Mouse (Mus musculus) thymus, postnatal 4 days (tissue): Measurements from ENCODE around the gene Hist1h2bq.
A peak's percentile ranks its signal among the peaks of the same experiment; 100 is the strongest.
"Not testable (repeated sequence)": the region's sequence is repeated elsewhere in the genome, so short reads cannot be mapped to it uniquely, and the experiment has no call there.

Experiments
- DNase-seq: peaks from one replicate; pipeline ENCODE4 v3.0.0; 2021

Gene Hist1h2bq

DNA sequence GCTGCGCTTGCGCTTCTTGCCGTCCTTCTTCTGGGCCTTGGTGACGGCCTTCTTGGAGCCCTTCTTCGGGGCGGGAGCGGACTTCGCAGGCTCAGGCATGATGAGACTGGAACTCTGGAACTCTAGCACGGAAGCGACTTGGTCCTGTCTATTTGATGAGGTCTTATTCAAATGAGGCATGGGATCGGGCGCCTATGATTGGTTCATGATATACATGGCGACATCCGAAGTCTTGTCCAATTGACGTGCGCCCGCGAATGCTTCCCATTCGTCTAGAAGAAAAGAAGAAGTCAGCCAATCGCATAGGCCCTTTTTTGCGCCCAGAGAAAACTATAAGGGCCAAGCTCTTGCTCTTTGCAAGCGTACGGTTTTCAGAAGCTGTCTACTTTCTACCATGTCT, at the start of gene Hist1h2bq, which contains the start of gene Hist1h2ao:
Gene Hist1h2bq, minus strand, starts transcription at position 125 of the 400 bp plus-strand sequence.
Gene Hist1h2ao, plus strand, starts transcription at position 393 of the 400 bp plus-strand sequence.
- not testable (repeated sequence) for DNase-seq

DNA sequence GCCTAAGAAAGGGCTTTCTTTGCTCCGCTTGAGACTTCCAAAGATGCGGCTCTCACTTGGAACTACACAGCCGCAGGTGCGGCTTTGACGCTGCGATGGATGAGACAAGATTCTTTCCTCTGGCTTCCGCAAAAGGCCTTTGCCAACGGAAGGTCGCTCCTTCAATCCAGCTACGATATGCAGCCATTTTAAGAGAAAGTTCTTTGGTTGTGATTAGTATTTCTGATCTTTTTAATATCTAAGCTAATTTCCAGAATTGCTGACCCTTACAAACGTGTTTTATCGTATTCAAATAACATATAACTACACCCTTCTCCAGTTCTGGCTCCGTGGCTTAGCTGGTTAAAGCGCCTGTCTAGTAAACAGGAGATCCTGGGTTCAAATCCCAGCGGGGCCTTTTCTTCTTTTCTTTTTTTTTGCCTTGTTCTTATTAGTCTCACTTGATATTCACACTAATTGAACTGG, 45.7 kb upstream of the Hist1h2bq start:
- DNase-seq, result peak; percentile 31

- DNase-seq, result peak; percentile 71
Observed at GRCm38 (mm10) chr13:21855146-21855545, 45.1 kb upstream of the Hist1h2bq start.

- no peak for DNase-seq
Observed at GRCm38 (mm10) chr13:21852215-21852945, 42.4 kb upstream of the Hist1h2bq start.

- not testable (repeated sequence) for DNase-seq
Observed at GRCm38 (mm10) chr13:21850696-21851095, 40.7 kb upstream of the Hist1h2bq start.

GRCm38 (mm10) chr13:21847883-21848282, 37.9 kb upstream of the Hist1h2bq start:
- no peak for DNase-seq

- not testable (repeated sequence) for DNase-seq
Observed at GRCm38 (mm10) chr13:21846356-21846755, 36.4 kb upstream of the Hist1h2bq start.

GRCm38 (mm10) chr13:21840508-21840907, 30.5 kb upstream of the Hist1h2bq start:
- not testable (repeated sequence) for DNase-seq

DNA sequence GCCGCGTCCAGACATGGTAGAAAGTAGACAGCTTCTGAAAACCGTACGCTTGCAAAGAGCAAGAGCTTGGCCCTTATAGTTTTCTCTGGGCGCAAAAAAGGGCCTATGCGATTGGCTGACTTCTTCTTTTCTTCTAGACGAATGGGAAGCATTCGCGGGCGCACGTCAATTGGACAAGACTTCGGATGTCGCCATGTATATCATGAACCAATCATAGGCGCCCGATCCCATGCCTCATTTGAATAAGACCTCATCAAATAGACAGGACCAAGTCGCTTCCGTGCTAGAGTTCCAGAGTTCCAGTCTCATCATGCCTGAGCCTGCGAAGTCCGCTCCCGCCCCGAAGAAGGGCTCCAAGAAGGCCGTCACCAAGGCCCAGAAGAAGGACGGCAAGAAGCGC, 23.5 kb upstream of the Hist1h2bq start, which contains the start of the genes Hist1h2ap and Hist1h2br:
Gene Hist1h2ap, minus strand, starts transcription at position 47 of the 400 bp plus-strand sequence.
Gene Hist1h2br, plus strand, starts transcription at position 283 of the 400 bp plus-strand sequence.
- not testable (repeated sequence) for DNase-seq

DNA sequence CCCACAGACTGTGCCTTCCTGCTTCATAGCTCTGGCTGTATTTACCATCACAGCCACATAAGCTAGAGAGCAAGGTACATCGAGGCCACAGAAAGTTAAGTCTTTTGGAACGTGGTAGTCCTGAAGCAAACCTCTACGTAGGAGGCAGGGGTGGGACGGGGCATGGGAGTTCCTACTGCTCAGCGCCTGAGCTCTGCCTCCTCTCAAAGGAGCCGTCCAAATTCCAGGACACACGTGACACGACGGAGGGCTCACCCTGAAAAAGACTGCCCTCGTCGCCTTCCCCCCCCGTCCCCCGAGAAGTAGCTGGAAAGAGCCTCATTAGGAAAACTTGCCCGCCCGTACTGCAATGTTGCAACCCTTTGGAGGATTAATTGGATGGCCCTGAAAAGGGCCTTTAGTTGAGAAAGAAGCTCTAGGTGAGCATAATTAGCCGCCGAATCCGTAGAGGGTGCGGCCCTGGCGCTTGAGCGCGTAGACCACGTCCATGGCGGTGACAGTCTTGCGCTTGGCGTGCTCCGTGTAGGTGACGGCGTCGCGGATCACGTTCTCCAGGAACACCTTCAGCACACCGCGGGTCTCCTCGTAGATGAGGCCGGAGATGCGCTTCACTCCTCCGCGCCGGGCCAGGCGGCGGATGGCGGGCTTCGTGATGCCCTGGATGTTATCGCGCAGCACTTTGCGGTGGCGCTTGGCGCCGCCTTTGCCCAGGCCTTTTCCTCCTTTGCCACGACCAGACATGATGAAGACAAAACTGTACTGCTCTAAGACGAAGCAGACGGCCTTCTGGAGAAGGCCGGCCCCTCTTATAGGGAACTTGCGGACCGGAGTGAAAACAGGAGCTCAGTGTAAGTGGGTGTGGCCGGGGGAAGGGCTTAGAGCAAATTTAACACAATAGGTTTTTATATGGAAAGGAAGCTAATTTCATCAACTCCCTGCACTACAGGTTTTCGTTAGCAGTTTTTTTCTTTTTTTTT, 21.7 kb upstream of the Hist1h2bq start, which contains the start of gene Hist1h4n:
Gene Hist1h4n, minus strand, starts transcription at position 779 of the 977 bp plus-strand sequence.
- peak; percentile 43 for DNase-seq

DNA sequence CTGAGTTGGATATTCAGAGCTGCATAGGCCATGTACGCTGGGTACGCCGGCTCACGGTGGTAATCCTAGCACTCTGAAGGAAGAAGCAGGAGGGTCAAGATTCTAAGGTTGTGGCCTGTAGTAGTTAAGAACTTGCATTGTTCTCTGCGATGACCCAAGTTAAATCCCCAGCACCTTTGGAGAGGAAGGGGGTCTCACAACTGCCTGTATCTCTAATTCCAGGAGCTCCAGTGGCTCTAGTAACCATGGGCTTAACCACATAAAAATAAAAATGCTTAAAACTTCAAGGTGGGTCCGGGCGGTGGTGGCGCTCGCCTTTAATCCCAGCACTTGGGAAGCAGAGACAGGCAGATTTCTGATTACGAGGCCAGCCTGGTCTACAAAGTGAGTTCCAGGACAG, 20.3 kb upstream of the Hist1h2bq start:
- DNase-seq, result peak; percentile 17

DNA sequence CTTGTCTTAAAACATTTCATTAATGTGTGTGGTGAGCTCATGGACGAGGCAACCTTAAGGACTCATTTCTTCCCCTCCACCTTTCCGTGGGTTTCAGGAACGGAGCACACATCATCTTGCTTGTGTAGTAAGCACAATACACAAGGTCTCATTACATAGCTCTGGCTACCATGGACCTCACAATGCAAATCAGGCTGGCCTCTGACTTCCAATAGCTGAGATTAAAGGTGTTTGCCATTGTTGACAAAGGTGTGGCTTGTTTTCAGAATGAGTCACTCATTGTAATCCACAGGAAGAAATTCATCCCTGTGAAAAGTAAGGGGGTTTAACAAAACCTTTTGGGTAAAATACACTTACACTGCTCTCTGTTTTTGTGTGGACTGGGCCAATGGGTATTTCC, 18.5 kb upstream of the Hist1h2bq start:
- no peak for DNase-seq

GRCm38 (mm10) chr13:21820082-21820890, 10.3 kb upstream of the Hist1h2bq start:
- not testable (repeated sequence) for DNase-seq

GRCm38 (mm10) chr13:21812092-21812491, 2.1 kb upstream of the Hist1h2bq start:
- peak; percentile 23 for DNase-seq

GRCm38 (mm10) chr13:21811539-21811938, 1.5 kb upstream of the Hist1h2bq start, which contains the start of gene Hist1h4m:
Gene Hist1h4m, plus strand, starts transcription at chr13:21811746.
- DNase-seq, result peak; percentile 59

GRCm38 (mm10) chr13:21811074-21811473, 1.1 kb upstream of the Hist1h2bq start:
- DNase-seq, result not testable (repeated sequence)

- not testable (repeated sequence) for DNase-seq
Observed at GRCm38 (mm10) chr13:21803058-21803457, 6.9 kb downstream of the Hist1h2bq start.

- DNase-seq, result not testable (repeated sequence)
Observed at GRCm38 (mm10) chr13:21797163-21797562, 12.8 kb downstream of the Hist1h2bq start.

DNA sequence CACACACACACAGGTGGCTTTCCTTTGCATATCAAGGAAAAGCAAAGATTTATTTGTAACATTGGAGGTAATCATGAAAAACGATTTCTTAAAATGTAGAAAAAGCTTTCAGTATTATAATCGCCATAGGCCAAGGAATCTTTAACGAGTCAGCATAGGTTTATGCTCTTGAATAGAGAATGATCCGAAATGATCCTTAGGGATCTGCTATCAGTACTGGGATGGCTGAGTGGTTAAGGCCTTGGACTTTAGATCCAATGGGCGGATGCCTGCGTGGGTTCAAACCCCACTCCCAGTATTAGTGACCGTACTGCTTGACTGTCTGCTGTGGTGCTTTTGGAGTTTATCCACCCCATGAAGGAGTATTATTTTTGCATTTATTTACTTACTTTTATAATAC, 14.4 kb downstream of the Hist1h2bq start:
- DNase-seq, result no peak

DNA sequence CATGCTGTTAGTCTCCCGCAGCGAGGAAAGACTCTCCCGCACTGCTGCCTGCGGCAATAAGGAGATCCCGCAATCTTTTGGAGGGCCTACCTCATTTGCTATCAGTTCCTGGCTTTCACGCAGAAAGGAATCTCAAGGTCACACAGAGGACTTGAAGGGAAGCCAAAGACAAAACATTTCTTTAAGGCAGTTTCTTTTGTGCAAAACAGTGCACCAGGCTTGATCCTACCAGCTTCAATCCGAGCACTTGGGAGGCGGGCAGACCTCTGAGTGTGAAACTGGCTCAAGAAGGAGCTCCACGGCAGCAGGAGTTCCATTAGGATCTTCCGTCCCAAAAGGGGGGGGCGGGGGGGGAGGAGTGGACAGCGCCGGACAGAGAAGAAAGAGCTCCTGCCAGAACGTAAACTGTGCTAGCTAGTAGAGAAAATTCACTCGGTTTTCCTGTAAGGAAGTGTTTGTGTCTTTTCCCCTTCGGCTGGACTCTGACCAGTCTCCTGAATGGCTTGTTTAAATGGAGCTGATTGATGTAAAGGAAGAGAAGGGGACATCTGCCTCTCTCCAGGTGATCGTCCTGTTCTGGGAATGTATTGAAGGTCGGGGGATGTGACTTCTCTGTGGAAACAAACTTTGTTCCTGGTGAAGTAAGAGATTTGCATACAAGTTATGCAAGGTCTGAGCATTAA, 19.3 kb downstream of the Hist1h2bq start:
- peak; percentile 6 for DNase-seq

- no peak for DNase-seq
Observed at GRCm38 (mm10) chr13:21789925-21790324, 20.1 kb downstream of the Hist1h2bq start.
